9 mouse cellular contexts compared by ENCODE assay signal in the genomic region with DNA sequence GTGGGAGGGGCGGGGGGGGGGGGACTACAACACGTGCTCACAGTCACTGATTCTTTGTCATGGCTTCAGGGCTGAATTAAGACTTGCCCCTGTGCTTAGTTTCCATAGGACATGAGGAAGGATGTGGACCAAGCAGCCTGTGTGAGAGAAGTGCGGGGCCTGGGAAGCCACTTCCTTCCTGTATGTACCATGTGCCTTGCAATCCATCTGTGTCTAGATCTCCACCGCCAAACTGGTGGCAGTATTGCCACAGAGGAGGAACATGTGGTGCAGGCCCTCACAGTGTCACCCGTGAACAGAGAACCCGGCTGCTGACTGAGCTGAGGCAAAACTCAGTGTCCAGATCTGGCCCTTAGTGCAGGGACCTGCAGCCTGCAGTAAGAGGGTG.
DNase-seq lines count a peak whose midpoint lies in the region; ATAC-seq lines count a peak whose summit lies in the region.
"Had no signal": no experiment of that assay in that cellular context is flagged by ENCODE, and none has a peak within 500 bp of the region (broad histone marks: within the 10 kb centered on the region; RNA-seq: fewer than 3 reads in every experiment).

No protein-coding gene starts in this region.

- H3K4me2 ChIP-seq in embryonic facial prominence, embryonic 14.5 days (ENCODE audit: low read depth, low read length) = no peak overlapping the region
- H3K4me2 ChIP-seq: hindbrain, embryonic 15.5 days had no signal

- H3K9ac ChIP-seq in embryonic facial prominence, embryonic 14.5 days (ENCODE audit: low read depth, low read length) = no peak overlapping the region
- H3K9ac ChIP-seq: hindbrain, embryonic 15.5 days had no signal

- WGBS in embryonic facial prominence, embryonic 14.5 days = 48% methylated on average over 6 of the region's 6 CpGs

- peaks cover 2% of the 10 kb centered on the region; the same call in 1 of the 2 replicates for H3K36me3 ChIP-seq in embryonic facial prominence, embryonic 14.5 days (ENCODE audit: control insufficient read depth, insufficient read depth, low read length)
- H3K36me3 ChIP-seq: hindbrain, embryonic 15.5 days had no signal

- H3K4me3 ChIP-seq in embryonic facial prominence, embryonic 14.5 days (ENCODE audit: low read depth, low read length) = no peak overlapping the region
- H3K4me3 ChIP-seq: hindbrain, embryonic 15.5 days had no signal

- DNase-seq in frontal cortex, postnatal 10 days (ENCODE audit: low spot score in 2 of 2) = no peak
- DNase-seq in 416B (ENCODE audit: low read depth) = peak; percentile 97
- peak; percentile 43 for DNase-seq in embryonic facial prominence, embryonic 14.5 days (ENCODE audit: low spot score)
- peak; percentile 44 to 54 for DNase-seq in layer of hippocampus, postnatal 36 days
- peak; percentile 34 to 56 for DNase-seq in monocyte, adult 2 months (ENCODE audit: low read depth in 1 of 2, low spot score in 2 of 2)
- no peak for DNase-seq in retina, embryonic 14.5 days (ENCODE audit: low spot score)
- no peak for DNase-seq in natural killer cell, adult 2 months (ENCODE audit: low spot score in 2 of 2)

- H3K27me3 ChIP-seq in embryonic facial prominence, embryonic 14.5 days (replicated peaks; ENCODE audit: control insufficient read depth, insufficient read depth, low read length) = no peaks in the 10 kb centered on the region
- H3K27me3 ChIP-seq: hindbrain, embryonic 15.5 days had no signal

- H3K27ac ChIP-seq in embryonic facial prominence, embryonic 14.5 days (replicated peaks; ENCODE audit: low read depth, low read length) = 0 out of 2 replicates have a peak overlapping the region, but pooled peaks have one; percentile 36

- peak; percentile 55 for ATAC-seq in frontal cortex, adult (ENCODE audit: low TSS enrichment)
- no peak for ATAC-seq in embryonic facial prominence, embryonic 14.5 days (ENCODE audit: low read depth)

- H3K9me3 ChIP-seq in embryonic facial prominence, embryonic 14.5 days (ENCODE audit: control insufficient read depth, low read length) = no peaks in the 10 kb centered on the region
- H3K9me3 ChIP-seq: hindbrain, embryonic 15.5 days had no signal

- H3K4me1 ChIP-seq in embryonic facial prominence, embryonic 14.5 days (ENCODE audit: control insufficient read depth, insufficient read depth, low read length) = peaks cover 36% of the 10 kb centered on the region

Comparison
In these comparisons a context has a peak if more than half of its experiments do, and no peak if none do; other contexts are left out.
1. DNase-seq: peak in 416B (single experiment), embryonic facial prominence, embryonic 14.5 days (single experiment), layer of hippocampus, postnatal 36 days (2 of 2) and monocyte, adult 2 months (2 of 2); none in frontal cortex, postnatal 10 days (0 of 2), retina, embryonic 14.5 days (single experiment) and natural killer cell, adult 2 months (0 of 2).